In the genomic region with DNA sequence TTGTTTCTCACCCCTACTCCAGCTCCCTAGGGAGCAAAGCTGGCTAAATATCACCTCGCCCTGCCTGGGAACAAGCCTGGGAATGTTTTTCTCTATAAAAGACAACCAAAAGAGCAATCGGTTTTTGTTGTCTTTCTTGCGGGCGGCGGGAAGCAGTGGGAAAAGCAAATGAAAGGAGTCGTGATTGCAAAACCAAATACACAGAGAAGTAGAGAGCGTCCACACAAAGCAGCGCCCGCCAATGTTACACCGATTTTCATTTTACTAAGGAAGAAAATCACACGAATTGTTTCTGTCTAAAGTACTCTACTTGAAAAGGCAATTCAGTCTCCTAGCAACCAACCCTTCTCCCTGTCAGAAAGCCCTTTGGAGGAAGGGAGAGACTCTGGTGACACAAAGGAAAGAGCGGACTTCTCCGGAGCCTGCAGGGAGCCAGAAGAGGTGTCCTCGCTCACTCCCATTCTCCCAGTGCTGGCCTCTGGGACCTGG, we compare ENCODE assay signal across 9 mouse cellular contexts. TPM values are rescaled to one million over a fixed set of nuclear protein-coding genes. Genes with fewer than 3 reads are reported as not detected.
DNase-seq lines count a peak whose midpoint lies in the region; ATAC-seq lines count a peak whose summit lies in the region.
"Had no signal": no experiment of that assay in that cellular context is flagged by ENCODE, and none has a peak within 500 bp of the region (broad histone marks: within the 10 kb centered on the region; RNA-seq: fewer than 3 reads in every experiment).

No protein-coding gene starts in this region.

- peak overlapping the region; percentile 72 for H3K27ac ChIP-seq in hindbrain, embryonic 12.5 days
- H3K27ac ChIP-seq in midbrain, embryonic 10.5 days (replicated peaks): peak overlapping the region; percentile 85

- peak; percentile 14 for DNase-seq in gastrocnemius, adult 18-20 months (ENCODE audit: low spot score)
- no peak for DNase-seq in gastrocnemius, postnatal 10 days
- DNase-seq in brain, adult 2 months (ENCODE audit: low read depth, low spot score): peak; percentile 76
- peak; percentile 66 for DNase-seq in midbrain, embryonic 10.5 days (ENCODE audit: low spot score)
- DNase-seq in natural killer cell, adult 2 months (ENCODE audit: low spot score in 2 of 2): no peak
- no peak for DNase-seq in left cerebral cortex, postnatal 10 days (ENCODE audit: extremely low spot score in 1 of 2, low spot score in 2 of 2)
- no peak for DNase-seq in layer of hippocampus, adult 8-10 months (ENCODE audit: low spot score in 2 of 2)

- WGBS in hindbrain, embryonic 12.5 days: 4% methylated on average over 14 of the region's 14 CpGs
- 5% methylated on average over 14 of the region's 14 CpGs for WGBS in midbrain, embryonic 10.5 days

- peak overlapping the region; percentile 53 for H3K4me2 ChIP-seq in hindbrain, embryonic 12.5 days (replicated peaks)

- peak overlapping the region; percentile 21 for H3K4me3 ChIP-seq in hindbrain, embryonic 12.5 days
- peak overlapping the region; percentile 46 for H3K4me3 ChIP-seq in midbrain, embryonic 10.5 days
- H3K4me3 ChIP-seq: myocyte had no signal

- ATAC-seq in hindbrain, embryonic 12.5 days (ENCODE audit: low FRiP score): peak; percentile 92

- no peaks in the 10 kb centered on the region for H3K9me3 ChIP-seq in hindbrain, embryonic 12.5 days (replicated peaks)
- no peaks in the 10 kb centered on the region for H3K9me3 ChIP-seq in midbrain, embryonic 10.5 days (replicated peaks)

- H3K9ac ChIP-seq in hindbrain, embryonic 12.5 days: 0 out of 2 replicates have a peak overlapping the region, but pooled peaks have one; percentile 32

- 0 out of 2 replicates have a peak, but pooled peaks cover 2% of the 10 kb centered on the region for H3K27me3 ChIP-seq in hindbrain, embryonic 12.5 days
- peaks cover 40% of the 10 kb centered on the region for H3K27me3 ChIP-seq in midbrain, embryonic 10.5 days (ENCODE audit: low read depth, poor library complexity, severe bottlenecking)

- intact Hi-C loops in left cerebral cortex, postnatal 10 days (cut with DNase I): no loop called here

- no peaks in the 10 kb centered on the region for H3K36me3 ChIP-seq in hindbrain, embryonic 12.5 days
- no peaks in the 10 kb centered on the region for H3K36me3 ChIP-seq in midbrain, embryonic 10.5 days

- H3K4me1 ChIP-seq in hindbrain, embryonic 12.5 days: peaks cover 24% of the 10 kb centered on the region
- H3K4me1 ChIP-seq in midbrain, embryonic 10.5 days: peaks cover 40% of the 10 kb centered on the region

RNA-seq across cellular contexts. Expression of gene Dchs2, which starts 29.2 kb away (rescaled TPM):
- total RNA-seq in gastrocnemius, adult 18-20 months (2021): under 1 TPM; 0.37 to 0.66 TPM
- total RNA-seq in gastrocnemius, postnatal 10 days (2021): 1 to 10 TPM; 7.0 to 8.6 TPM
- polyA plus RNA-seq in hindbrain, embryonic 12.5 days (2016; fragmentation: Nextera tagmentation; extraction: Ambion mirVana): 1.1 and 1.3 TPM in 2 replicates
- polyA plus RNA-seq in midbrain, embryonic 10.5 days (2016; fragmentation: Nextera tagmentation; extraction: Ambion mirVana): 0.15 and 0.17 TPM in 2 replicates
- 1 to 10 TPM; 4.2 to 5.1 TPM for total RNA-seq in left cerebral cortex, postnatal 10 days (2021)
- 1 to 10 TPM; 3.3 to 4.8 (median 4.4) TPM for total RNA-seq in layer of hippocampus, adult 8-10 months (2022)

RNA-seq across cellular contexts. Expression of gene Plrg1, which starts 43.3 kb away (rescaled TPM):
- 10 to 100 TPM; 20.8 to 21.0 TPM for total RNA-seq in gastrocnemius, adult 18-20 months (2021)
- total RNA-seq in gastrocnemius, postnatal 10 days (2021): 10 to 100 TPM; 29.0 to 32.2 TPM
- polyA plus RNA-seq in hindbrain, embryonic 12.5 days (2016; fragmentation: Nextera tagmentation; extraction: Ambion mirVana): 105 and 106 TPM in 2 replicates
- polyA plus RNA-seq in midbrain, embryonic 10.5 days (2016; fragmentation: Nextera tagmentation; extraction: Ambion mirVana): 144 and 150 TPM in 2 replicates
- total RNA-seq in left cerebral cortex, postnatal 10 days (2021): 10 to 100 TPM; 40.0 to 40.6 TPM
- total RNA-seq in layer of hippocampus, adult 8-10 months (2022): 10 to 100 TPM; 48.1 to 52.8 (median 49.0) TPM

RNA-seq across cellular contexts. Expression of gene Fgb, which starts 48.9 kb away (rescaled TPM):
- under 1 TPM in 1 of 2 experiments, not detected in 1; 0.71 TPM for total RNA-seq in gastrocnemius, adult 18-20 months (2021)
- total RNA-seq in gastrocnemius, postnatal 10 days (2021): under 1 TPM in 1 of 2 experiments, not detected in 1; 0.50 TPM
- polyA plus RNA-seq in hindbrain, embryonic 12.5 days (2016; fragmentation: Nextera tagmentation; extraction: Ambion mirVana): not detected in 2 replicates
- polyA plus RNA-seq in midbrain, embryonic 10.5 days (2016; fragmentation: Nextera tagmentation; extraction: Ambion mirVana): not detected in 2 replicates
- total RNA-seq in left cerebral cortex, postnatal 10 days (2021): not detected
- total RNA-seq in layer of hippocampus, adult 8-10 months (2022): not detected
- polyA plus RNA-seq: myocyte had no signal

Comparison
In these comparisons a context has a peak if more than half of its experiments do, and no peak if none do; other contexts are left out.
1. DNase-seq: peak in gastrocnemius, adult 18-20 months (single experiment), brain, adult 2 months (single experiment) and midbrain, embryonic 10.5 days (single experiment); none in gastrocnemius, postnatal 10 days (single experiment), natural killer cell, adult 2 months (0 of 2), left cerebral cortex, postnatal 10 days (0 of 2) and layer of hippocampus, adult 8-10 months (0 of 2).